Mouse (Mus musculus) CH12.LX (cell line): ENCODE data around the gene Serinc5.

Source experiments
- JUND ChIP-seq: conservative IDR thresholded peaks from 2 replicates; pipeline ENCODE4 v1.6.1; 2011; ENCODE audit warnings: low read depth, low read length, improper control_type of control experiment
- KAT2A ChIP-seq: IDR thresholded peaks from 2 replicates; pipeline ENCODE4 v1.6.1; 2012; ENCODE audit warnings: low read length, improper control_type of control experiment, inconsistent platforms; ENCODE audit not compliant: insufficient replicate concordance
- MXI1 ChIP-seq: IDR thresholded peaks from 2 replicates; pipeline ENCODE4 v1.6.1; 2011; ENCODE audit warnings: mild to moderate bottlenecking, low read depth, low read length, improper control_type of control experiment
- NELFE ChIP-seq: IDR thresholded peaks from 2 replicates; pipeline ENCODE4 v1.6.1; 2011; ENCODE audit warnings: low read depth, low read length, improper control_type of control experiment
- POLR2A ChIP-seq: IDR thresholded peaks from 2 replicates; pipeline ENCODE4 v1.6.1; 2011; ENCODE audit warnings: low read depth, mild to moderate bottlenecking, improper control_type of control experiment, low read length
- ZNF384 ChIP-seq: IDR thresholded peaks from 2 replicates; pipeline ENCODE4 v1.6.1; 2012; ENCODE audit warnings: low read depth, low read length, improper control_type of control experiment, inconsistent platforms

DNA sequence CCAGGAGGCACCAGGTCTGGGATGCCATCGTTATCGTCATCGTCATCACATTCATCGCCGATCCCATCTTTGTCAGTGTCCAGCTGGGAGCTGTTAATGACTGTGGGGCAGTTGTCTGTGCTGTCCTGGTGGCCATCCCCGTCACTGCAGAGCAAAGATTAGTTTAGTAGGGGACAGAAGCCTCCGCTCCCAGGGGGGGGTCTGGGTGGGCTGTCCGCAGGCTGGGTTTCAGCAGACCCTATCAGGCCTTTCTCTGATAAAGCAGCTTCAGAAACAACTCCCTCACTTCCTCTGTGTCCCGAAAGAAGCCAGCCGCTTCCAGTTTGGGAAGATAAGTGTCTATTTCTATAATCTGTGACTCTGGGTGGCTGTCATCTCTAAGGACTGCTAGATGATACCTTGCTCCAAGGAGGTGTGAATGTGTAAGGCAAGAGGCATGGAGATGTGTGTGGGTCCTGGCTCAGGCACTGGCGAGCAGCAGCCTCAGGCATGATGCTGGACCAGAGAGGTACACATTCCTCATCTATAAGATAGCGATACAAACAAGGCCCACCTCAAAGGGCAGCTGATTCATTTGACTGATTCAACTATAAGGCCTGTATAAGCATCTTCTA lies 147.2 kb downstream of the Serinc5 start:
- TF ChIP-seq POLR2A: no peak
- TF ChIP-seq NELFE: no peak
- no peak for TF ChIP-seq KAT2A
- TF ChIP-seq JUND: no peak
- no peak for TF ChIP-seq MXI1
- no peak for TF ChIP-seq ZNF384
